In the genomic region with DNA sequence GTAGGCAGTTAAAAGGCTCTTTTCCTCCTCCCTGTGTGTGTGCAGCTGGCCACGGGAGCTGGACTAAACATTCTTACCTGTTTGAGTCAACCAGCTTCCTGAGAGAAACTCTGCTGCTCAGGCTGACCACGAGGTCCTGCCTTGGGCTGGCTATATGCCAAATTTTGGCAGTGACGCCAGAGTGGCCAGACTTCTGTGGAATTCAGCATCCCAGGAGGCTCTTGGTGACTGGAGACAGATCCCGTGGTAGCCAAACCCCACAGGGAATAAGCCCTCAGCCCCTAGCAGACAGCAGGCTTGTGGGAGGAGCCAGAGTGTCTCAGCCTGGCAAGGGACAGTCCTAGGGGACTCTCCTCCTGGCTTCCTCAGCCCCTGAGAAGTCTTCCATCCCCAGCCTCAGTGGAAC, we compare ENCODE assay signal across 8 mouse cellular contexts. TPM values are rescaled to one million over a fixed set of nuclear protein-coding genes. Genes with fewer than 3 reads are reported as not detected.
A peak's percentile ranks its signal among the peaks of the same experiment; 100 is the strongest.
DNase-seq lines count a peak whose midpoint lies in the region; ATAC-seq and TF ChIP-seq lines count a peak whose summit lies in the region.

No protein-coding gene starts in this region.

- DNase-seq in liver, result peak; percentile 18
- peak; percentile 63 to 71 for DNase-seq in cerebellum, postnatal 25 days
- peak; percentile 64 to 67 for DNase-seq in heart, postnatal 14 days
- DNase-seq in lung, embryonic 14.5 days, result peak; percentile 87
- no peak for DNase-seq in right cerebral cortex, postnatal 14 days

- H3K27me3 ChIP-seq in liver, embryonic 12.5 days (replicated peaks), result 0 out of 2 replicates have a peak, but pooled peaks cover 4% of the 10 kb centered on the region
- no peaks in the 10 kb centered on the region for H3K27me3 ChIP-seq in lung, embryonic 14.5 days (ENCODE audit: insufficient read depth, low read length)

- no peak overlapping the region for H3K4me3 ChIP-seq in liver, embryonic 12.5 days
- H3K4me3 ChIP-seq in lung, embryonic 14.5 days (ENCODE audit: low read depth, low read length), result no peak overlapping the region

- ATAC-seq in liver, embryonic 12.5 days, result no peak
- peak; percentile 70 for ATAC-seq in lung, embryonic 14.5 days (ENCODE audit: insufficient read depth)
- ATAC-seq in granulocyte monocyte progenitor cell, adult 5-6 weeks (replicated peaks; ENCODE audit: poor library complexity, severe bottlenecking), result no peak
- no peak; the same call in 1 of the 2 replicates for ATAC-seq in erythroid progenitor cell, adult 5-6 weeks (replicated peaks; ENCODE audit: low FRiP score, poor library complexity, severe bottlenecking)

- H3K9ac ChIP-seq in liver, embryonic 12.5 days, result no peak overlapping the region
- no peak overlapping the region for H3K9ac ChIP-seq in lung, embryonic 14.5 days

- H3K9me3 ChIP-seq in liver, embryonic 12.5 days (replicated peaks), result no peaks in the 10 kb centered on the region
- no peaks in the 10 kb centered on the region for H3K9me3 ChIP-seq in lung, embryonic 14.5 days (ENCODE audit: low read depth, low read length)

- no peaks in the 10 kb centered on the region for H3K36me3 ChIP-seq in liver, embryonic 12.5 days
- H3K36me3 ChIP-seq in lung, embryonic 14.5 days (ENCODE audit: insufficient read depth), result no peaks in the 10 kb centered on the region

- intact Hi-C loops in heart, postnatal 14 days (cut with DNase I), result loop anchor here (2.0 kb wide), 2 partner anchors 75 to 89 kb away; a partner anchor contains a TSS

- H3K4me1 ChIP-seq in liver, embryonic 12.5 days, result no peaks in the 10 kb centered on the region
- peaks cover 5% of the 10 kb centered on the region for H3K4me1 ChIP-seq in lung, embryonic 14.5 days (ENCODE audit: insufficient read depth)

- H3K4me2 ChIP-seq in liver, embryonic 12.5 days, result no peak overlapping the region
- no peak overlapping the region for H3K4me2 ChIP-seq in lung, embryonic 14.5 days

- TF ChIP-seq CTCF in lung, embryonic 14.5 days (IDR thresholded peaks at IDR 0.05; ENCODE audit: low read depth), result no peak

- WGBS in liver, embryonic 12.5 days (ENCODE audit: insufficient replicate concordance), result 36% methylated on average over 4 of the region's 4 CpGs
- 7% methylated on average over 4 of the region's 4 CpGs for WGBS in lung, embryonic 14.5 days

- H3K27ac ChIP-seq in liver, embryonic 12.5 days, result no peak overlapping the region
- peak overlapping the region; percentile 19 for H3K27ac ChIP-seq in lung, embryonic 14.5 days (ENCODE audit: low read depth)

RNA-seq across cellular contexts. Expression of a gene that starts 19.9 kb away (rescaled TPM):
- 0.02 TPM in 1 of 2 replicates, not detected in the other for polyA plus RNA-seq in liver, embryonic 12.5 days (2016; fragmentation: Nextera tagmentation; extraction: Ambion mirVana)
- 10 to 100 TPM; 27.9 to 29.4 TPM for total RNA-seq in heart, postnatal 14 days (2021)
- 1.1 and 2.3 TPM in 2 replicates for polyA plus RNA-seq in lung, embryonic 14.5 days (2014; fragmentation: Nextera tagmentation; extraction: Ambion mirVana)
- total RNA-seq in granulocyte monocyte progenitor cell, adult 5-6 weeks (2014; fragmentation: Nextera tagmentation), result not detected in 2 replicates
- not detected in 2 replicates for total RNA-seq in granulocyte monocyte progenitor cell, adult 5-6 weeks (2017)
- total RNA-seq in erythroid progenitor cell, adult 5-6 weeks (2015; ENCODE audit: low replicate concordance), result 0.42 TPM in 1 of 2 replicates, not detected in the other
- not detected in 2 replicates for total RNA-seq in erythroid progenitor cell, adult 5-6 weeks (2017; ENCODE audit: low replicate concordance)

RNA-seq across cellular contexts. Expression of a gene that starts 44.7 kb away (rescaled TPM):
- not detected in 2 replicates for polyA plus RNA-seq in liver, embryonic 12.5 days (2016; fragmentation: Nextera tagmentation; extraction: Ambion mirVana)
- not detected for total RNA-seq in heart, postnatal 14 days (2021)
- not detected in 2 replicates for polyA plus RNA-seq in lung, embryonic 14.5 days (2014; fragmentation: Nextera tagmentation; extraction: Ambion mirVana)
- total RNA-seq in granulocyte monocyte progenitor cell, adult 5-6 weeks (2014; fragmentation: Nextera tagmentation), result not detected in 2 replicates
- total RNA-seq in granulocyte monocyte progenitor cell, adult 5-6 weeks (2017), result not detected in 2 replicates
- not detected in 2 replicates for total RNA-seq in erythroid progenitor cell, adult 5-6 weeks (2015; ENCODE audit: low replicate concordance)
- total RNA-seq in erythroid progenitor cell, adult 5-6 weeks (2017; ENCODE audit: low replicate concordance), result not detected in 2 replicates

Comparison
In these comparisons a context has a peak if more than half of its experiments do, and no peak if none do; other contexts are left out.
1. RNA of a gene that starts 19.9 kb away (total RNA-seq): 27.9 to 29.4 TPM in heart, postnatal 14 days; 0.42 TPM in erythroid progenitor cell, adult 5-6 weeks and not detected in granulocyte monocyte progenitor cell, adult 5-6 weeks; every median in the first group is over 10 times any median in the second.